Mouse (Mus musculus): ENCODE results near the gene Iqgap2. TPM values are rescaled to one million over a fixed set of nuclear protein-coding genes. Genes with fewer than 3 reads are reported as not detected.

The Iqgap2 gene
- total and polyA plus RNA-seq, 3 experiments, result 0.08 to 0.14 (median 0.11) TPM

- Histone ChIP-seq H3K4me1 (ENCODE audit: control insufficient read depth in 1 of 2, insufficient read depth in 2 of 2) (peaks cover 0 to 4% of the 10 kb centered on the region in 2 experiments; a peak in 2 of 4 replicates), H3K4me3 (replicated peaks in 1 of 3; ENCODE audit: low read depth in 2 of 3, low read length in 2 of 3, poor library complexity in 1 of 3) (no peak overlapping the region), H3K4me2 (ENCODE audit: insufficient read depth, low read depth, poor library complexity, severe bottlenecking) (no peak overlapping the region), H3K27ac (ENCODE audit: insufficient read depth, low read depth) (no peak overlapping the region), H3K27me3 (replicated peaks) (peaks cover 15% of the 10 kb centered on the region), H3K9ac (ENCODE audit: insufficient read depth, low read depth) (no peak overlapping the region), H3K36me3 (replicated peaks in 1 of 2; ENCODE audit: control insufficient read depth in 1 of 2, insufficient read depth in 1 of 2, low read length in 1 of 2) (no peaks in the 10 kb centered on the region), H3K79me2 (replicated peaks; ENCODE audit: control insufficient read depth, extremely low read depth, insufficient read depth, poor library complexity, severe bottlenecking) (no peaks in the 10 kb centered on the region), H3K9me3 (replicated peaks; ENCODE audit: low read length) (no peaks in the 10 kb centered on the region)
- dilution Hi-C loops (cut with MboI; ENCODE audit: extremely low pct_ligation_motif_present, extremely low pct_unique_long_range_greater_than_20kb, low sequenced_read_pairs) (no loop called here), in situ Hi-C loops (cut with MboI; ENCODE audit: low pct_ligation_motif_present, low pct_unique_long_range_greater_than_20kb, low sequenced_read_pairs) (no loop called here)
- TF ChIP-seq CTCF (conservative IDR thresholded peaks at IDR 0.05 in 1 of 2, IDR thresholded peaks at IDR 0.05 in 1 of 2; ENCODE audit: low read depth in 2 of 2, low read length in 2 of 2) (no peak), SIN3A (IDR thresholded peaks at IDR 0.05; ENCODE audit: low read length) (no peak), ZNF384 (IDR thresholded peaks at IDR 0.05; ENCODE audit: low read depth, low read length) (no peak), ELF1 (IDR thresholded peaks at IDR 0.05; ENCODE audit: low read depth, low read length) (no peak), EP300 (IDR thresholded peaks at IDR 0.05; ENCODE audit: low read length) (no peak), SMC3 (IDR thresholded peaks at IDR 0.05; ENCODE audit: low read depth, low read length) (no peak), CHD2 (IDR thresholded peaks at IDR 0.05; ENCODE audit: low read length) (no peak), UBTF (IDR thresholded peaks at IDR 0.05; ENCODE audit: low read depth, low read length) (no peak), JUND (conservative IDR thresholded peaks at IDR 0.05; ENCODE audit: low read depth, low read length) (no peak)
- DNase-seq (ENCODE audit: extremely low read depth), result no peak
These were observed 304.1 kb downstream of the Iqgap2 start for GRCm38 (mm10) chr13:95587628-95588027.

- Histone ChIP-seq H3K9me3 (replicated peaks; ENCODE audit: low read length) (no peaks in the 10 kb centered on the region), H3K4me1 (ENCODE audit: control insufficient read depth in 1 of 2, insufficient read depth in 2 of 2) (no peaks in the 10 kb centered on the region), H3K27me3 (replicated peaks) (peaks cover 15% of the 10 kb centered on the region), H3K4me2 (ENCODE audit: insufficient read depth, low read depth, poor library complexity, severe bottlenecking) (no peak overlapping the region), H3K27ac (ENCODE audit: insufficient read depth, low read depth) (no peak overlapping the region), H3K79me2 (replicated peaks; ENCODE audit: control insufficient read depth, extremely low read depth, insufficient read depth, poor library complexity, severe bottlenecking) (no peaks in the 10 kb centered on the region), H3K4me3 (replicated peaks in 1 of 3; ENCODE audit: low read depth in 2 of 3, low read length in 2 of 3, poor library complexity in 1 of 3) (no peak overlapping the region), H3K36me3 (replicated peaks in 1 of 2; ENCODE audit: control insufficient read depth in 1 of 2, insufficient read depth in 1 of 2, low read length in 1 of 2) (no peaks in the 10 kb centered on the region), H3K9ac (ENCODE audit: insufficient read depth, low read depth) (no peak overlapping the region)
- in situ Hi-C loops (cut with MboI; ENCODE audit: low pct_ligation_motif_present, low pct_unique_long_range_greater_than_20kb, low sequenced_read_pairs) (no loop called here), dilution Hi-C loops (cut with MboI; ENCODE audit: extremely low pct_ligation_motif_present, extremely low pct_unique_long_range_greater_than_20kb, low sequenced_read_pairs) (no loop called here)
- no peak for DNase-seq (ENCODE audit: extremely low read depth)
- no peak for TF ChIP-seq ELF1 (IDR thresholded peaks at IDR 0.05; ENCODE audit: low read depth, low read length)
- TF ChIP-seq ZKSCAN1 (IDR thresholded peaks at IDR 0.05; ENCODE audit: borderline replicate concordance, low read depth, low read length), result no peak
- no peak for TF ChIP-seq NRF1 (IDR thresholded peaks at IDR 0.05; ENCODE audit: low read depth, low read length)
- no peak for TF ChIP-seq USF1 (IDR thresholded peaks at IDR 0.05; ENCODE audit: low read depth, low read length)
- no peak for TF ChIP-seq TBP (conservative IDR thresholded peaks at IDR 0.05; ENCODE audit: low read depth, low read length)
- no peak for TF ChIP-seq PAX5 (IDR thresholded peaks at IDR 0.05; ENCODE audit: low read length)
- TF ChIP-seq RAD21 (IDR thresholded peaks at IDR 0.05; ENCODE audit: low read depth, low read length), result no peak
These were observed 306.8 kb downstream of the Iqgap2 start for GRCm38 (mm10) chr13:95584898-95585297.
